Mouse (Mus musculus): ENCODE data around the gene Ghr.

GRCm38 (mm10) chr15:3339847-3340246 is 243.4 kb downstream of the Ghr start:
- TF ChIP-seq CTCF (IDR thresholded peaks at IDR 0.05; ENCODE audit: extremely low read depth, insufficient read length, insufficient replicate concordance, low read depth, low read length) (no peak), POLR2A (IDR thresholded peaks at IDR 0.05; ENCODE audit: low read depth, low read length) (no peak)

Data from small intestine, adult 2 months (tissue).